Mouse (Mus musculus) forelimb bud, embryonic 11.5 days (tissue): ENCODE measurements around the gene Nsun4.

Experiments used
- DNase-seq: peaks from one replicate; pipeline ENCODE4 v3.0.0-alpha.2; 2012; ENCODE audit warnings: low read depth, low spot score

Nsun4 gene

DNA sequence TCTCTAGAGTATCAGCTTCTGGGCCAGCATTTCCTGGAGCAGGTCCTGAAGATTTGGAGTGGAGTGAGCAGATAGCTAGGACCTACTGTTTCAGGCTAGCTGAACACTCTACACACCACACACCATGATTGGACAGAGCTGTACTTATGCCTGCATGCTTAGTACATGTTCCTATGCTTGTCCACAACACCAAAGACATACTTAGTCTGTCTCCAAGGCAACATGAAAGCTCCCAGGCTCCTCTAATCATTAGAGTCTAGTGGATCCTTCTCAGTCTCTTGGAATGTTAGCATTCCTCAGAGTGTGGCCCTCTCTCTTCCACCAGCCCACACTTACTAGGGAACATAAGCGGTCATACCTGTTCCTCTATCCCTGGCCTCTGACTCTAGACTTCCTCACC, 66.2 kb downstream of the Nsun4 start:
- no peak for DNase-seq

DNA sequence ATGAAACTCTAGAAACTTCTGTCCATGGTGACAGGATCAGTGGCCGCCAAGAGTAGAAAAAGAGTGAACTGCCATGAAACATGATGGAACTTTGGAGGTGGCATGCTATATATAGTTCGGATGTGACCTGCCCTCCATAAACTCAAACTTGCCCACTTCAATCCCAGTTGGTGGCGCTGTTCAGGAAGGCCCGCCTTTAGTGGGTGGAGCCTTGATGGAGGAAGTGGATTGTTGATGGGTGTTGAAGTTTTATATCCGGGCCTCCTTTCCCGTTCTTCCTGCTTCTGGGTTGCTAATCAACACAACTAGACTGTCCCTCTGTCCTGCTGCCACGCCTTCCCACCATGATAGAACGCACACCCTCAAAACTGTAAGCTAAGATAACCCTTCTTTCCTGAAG, 68.7 kb downstream of the Nsun4 start:
- DNase-seq: no peak

GRCm38 (mm10) chr4:115984111-115984510, 69.6 kb downstream of the Nsun4 start:
- peak; percentile 82 for DNase-seq
